Mouse (Mus musculus): ENCODE results near the gene Hoxa9.

- no peak for TF ChIP-seq POLR2A (IDR thresholded peaks at IDR 0.05; ENCODE audit: low read depth, low read length)
- no peak for TF ChIP-seq CTCF (IDR thresholded peaks at IDR 0.05; ENCODE audit: borderline replicate concordance, insufficient read depth, low read length)
Measured at GRCm38 (mm10) chr6:52259811-52260261, 28.9 kb upstream of the Hoxa9 start.
